Mouse (Mus musculus) midbrain, embryonic 10.5 days (tissue): ENCODE data around the gene Upf1. TPM values are rescaled to one million over a fixed set of nuclear protein-coding genes. Genes with fewer than 3 reads are reported as not detected.

Experiments used
- DNase-seq: peaks from one replicate; pipeline ENCODE4 v3.0.0-alpha.2; 2017; ENCODE audit warnings: low spot score
- H3K27ac ChIP-seq: fragments of 300-500 bp; sonication (generic); replicated peaks from 2 replicates; pipeline ENCODE4 v1.5.1; 2016; ENCODE audit warnings: mild to moderate bottlenecking
- H3K27me3 ChIP-seq: fragments of 300-500 bp; sonication (generic); 2 replicates; pipeline ENCODE4 v1.6.1; 2016; ENCODE audit warnings: low read depth, mild to moderate bottlenecking; ENCODE audit not compliant: poor library complexity, severe bottlenecking
- H3K36me3 ChIP-seq: fragments of 300-500 bp; sonication (generic); 2 replicates; pipeline ENCODE4 v1.6.1; 2016; ENCODE audit warnings: mild to moderate bottlenecking, moderate library complexity
- H3K4me1 ChIP-seq: fragments of 300-500 bp; sonication (generic); 2 replicates; pipeline ENCODE4 v1.6.1; 2016
- H3K4me3 ChIP-seq: fragments of 300-500 bp; sonication (generic); 2 replicates; pipeline ENCODE4 v1.5.1; 2016; ENCODE audit warnings: mild to moderate bottlenecking, moderate library complexity
- H3K9me3 ChIP-seq: fragments of 300-500 bp; sonication (generic); replicated peaks from 2 replicates; pipeline ENCODE4 v1.6.1; 2016; ENCODE audit warnings: mild to moderate bottlenecking
- WGBS: fragments of 180-500 bp; shearing (Covaris S2); methylation state at CpG from one replicate; pipeline ENCODE4 v1.1.7; 2016; 5-methylcytosine and 5-hydroxymethylcytosine counted together
- polyA plus RNA-seq: library from polyadenylated mRNA; unstranded; fragments of >200 nt; fragmentation: Nextera tagmentation; extraction: Ambion mirVana; gene quantifications from 2 replicates; pipeline ENCODE4 v1.2.1, GENCODE M21; 2016

Upf1 gene
- polyA plus RNA-seq, 1 experiment from 2014 or later: 16.8 TPM

- H3K27me3 ChIP-seq: no peaks in the 10 kb centered on the region
- WGBS: 34% methylated on average over 3 of the region's 3 CpGs
- DNase-seq: no peak
- H3K9me3 ChIP-seq: no peaks in the 10 kb centered on the region
- peaks cover 55% of the 10 kb centered on the region for H3K4me1 ChIP-seq
- H3K36me3 ChIP-seq: peaks cover 43% of the 10 kb centered on the region
- H3K27ac ChIP-seq: peak overlapping the region; percentile 92
- H3K4me3 ChIP-seq: peak overlapping the region; percentile 96
Observed at GRCm38 (mm10) chr8:70352000-70352384, 1.1 kb downstream of the Upf1 start.

- peaks cover 55% of the 10 kb centered on the region for H3K4me1 ChIP-seq
- H3K9me3 ChIP-seq: no peaks in the 10 kb centered on the region
- no peak for DNase-seq
- H3K4me3 ChIP-seq: peak overlapping the region; percentile 96
- H3K27me3 ChIP-seq: no peaks in the 10 kb centered on the region
- peaks cover 49% of the 10 kb centered on the region for H3K36me3 ChIP-seq
- WGBS: 71% methylated on average over 15 of the region's 15 CpGs
- peak overlapping the region; percentile 92 for H3K27ac ChIP-seq
Observed at GRCm38 (mm10) chr8:70351035-70351999, 1.8 kb downstream of the Upf1 start.

GRCm38 (mm10) chr8:70347860-70348420 is 5.1 kb downstream of the Upf1 start:
- H3K27me3 ChIP-seq: no peaks in the 10 kb centered on the region
- H3K4me3 ChIP-seq: no peak overlapping the region
- no peak overlapping the region for H3K27ac ChIP-seq
- H3K9me3 ChIP-seq: no peaks in the 10 kb centered on the region
- H3K4me1 ChIP-seq: peaks cover 46% of the 10 kb centered on the region
- peaks cover 72% of the 10 kb centered on the region for H3K36me3 ChIP-seq
- no peak for DNase-seq
- WGBS: 71% methylated on average over 1 of the region's 1 CpGs

GRCm38 (mm10) chr8:70347443-70347842 is 5.6 kb downstream of the Upf1 start:
- Histone ChIP-seq H3K4me3 (no peak overlapping the region), H3K9me3 (no peaks in the 10 kb centered on the region), H3K36me3 (peaks cover 77% of the 10 kb centered on the region), H3K27me3 (no peaks in the 10 kb centered on the region), H3K4me1 (peaks cover 46% of the 10 kb centered on the region), H3K27ac (no peak overlapping the region)
- DNase-seq: no peak
- WGBS: 94% methylated on average over 4 of the region's 4 CpGs

GRCm38 (mm10) chr8:70344279-70344678 is 8.8 kb downstream of the Upf1 start:
- Histone ChIP-seq H3K9me3 (no peaks in the 10 kb centered on the region), H3K27ac (no peak overlapping the region), H3K27me3 (no peaks in the 10 kb centered on the region), H3K4me3 (no peak overlapping the region), H3K4me1 (peaks cover 15% of the 10 kb centered on the region), H3K36me3 (peaks cover 89% of the 10 kb centered on the region)
- WGBS: 85% methylated on average over 2 of the region's 2 CpGs
- no peak for DNase-seq

GRCm38 (mm10) chr8:70343696-70344095 is 9.4 kb downstream of the Upf1 start:
- WGBS: 69% methylated on average over 6 of the region's 6 CpGs
- H3K27ac ChIP-seq: no peak overlapping the region
- H3K4me3 ChIP-seq: no peak overlapping the region
- no peaks in the 10 kb centered on the region for H3K9me3 ChIP-seq
- no peak for DNase-seq
- H3K27me3 ChIP-seq: no peaks in the 10 kb centered on the region
- H3K4me1 ChIP-seq: peaks cover 10% of the 10 kb centered on the region
- H3K36me3 ChIP-seq: peaks cover 89% of the 10 kb centered on the region

- Histone ChIP-seq H3K27ac (no peak overlapping the region), H3K36me3 (peaks cover 89% of the 10 kb centered on the region), H3K27me3 (no peaks in the 10 kb centered on the region), H3K4me3 (no peak overlapping the region), H3K9me3 (no peaks in the 10 kb centered on the region), H3K4me1 (peaks cover 3% of the 10 kb centered on the region)
- 93% methylated on average over 7 of the region's 7 CpGs for WGBS
- no peak for DNase-seq
Observed at GRCm38 (mm10) chr8:70343076-70343475, 10.0 kb downstream of the Upf1 start.

GRCm38 (mm10) chr8:70342007-70342406 is 11.1 kb downstream of the Upf1 start:
- WGBS: 96% methylated on average over 14 of the region's 14 CpGs
- H3K4me3 ChIP-seq: no peak overlapping the region
- H3K36me3 ChIP-seq: peaks cover 89% of the 10 kb centered on the region
- no peaks in the 10 kb centered on the region for H3K9me3 ChIP-seq
- DNase-seq: no peak
- no peaks in the 10 kb centered on the region for H3K4me1 ChIP-seq
- H3K27me3 ChIP-seq: no peaks in the 10 kb centered on the region
- H3K27ac ChIP-seq: no peak overlapping the region

- Histone ChIP-seq H3K36me3 (peaks cover 89% of the 10 kb centered on the region), H3K27me3 (no peaks in the 10 kb centered on the region), H3K4me1 (no peaks in the 10 kb centered on the region), H3K9me3 (no peaks in the 10 kb centered on the region), H3K4me3 (no peak overlapping the region), H3K27ac (no peak overlapping the region)
- DNase-seq: no peak
- 93% methylated on average over 7 of the region's 7 CpGs for WGBS
Observed at GRCm38 (mm10) chr8:70340659-70341058, 12.4 kb downstream of the Upf1 start.

- Histone ChIP-seq H3K36me3 (peaks cover 100% of the 10 kb centered on the region), H3K27ac (no peak overlapping the region), H3K4me3 (no peak overlapping the region), H3K9me3 (no peaks in the 10 kb centered on the region), H3K4me1 (no peaks in the 10 kb centered on the region), H3K27me3 (no peaks in the 10 kb centered on the region)
- DNase-seq: no peak
- WGBS: 94% methylated on average over 7 of the region's 7 CpGs
Observed at GRCm38 (mm10) chr8:70338931-70339330, 14.1 kb downstream of the Upf1 start.

- Histone ChIP-seq H3K27ac (no peak overlapping the region), H3K36me3 (peaks cover 74% of the 10 kb centered on the region), H3K4me3 (no peak overlapping the region), H3K4me1 (peaks cover 40% of the 10 kb centered on the region), H3K9me3 (no peaks in the 10 kb centered on the region), H3K27me3 (peaks cover 36% of the 10 kb centered on the region)
- 95% methylated on average over 6 of the region's 6 CpGs for WGBS
- DNase-seq: no peak
Observed at GRCm38 (mm10) chr8:70332878-70333202, 20.2 kb downstream of the Upf1 start.

- Histone ChIP-seq H3K27ac (0 out of 2 replicates have a peak overlapping the region, but pooled peaks have one; percentile 14), H3K4me3 (peak overlapping the region; percentile 25; the same call in 1 of the 2 replicates), H3K27me3 (peaks cover 36% of the 10 kb centered on the region), H3K9me3 (no peaks in the 10 kb centered on the region), H3K4me1 (peaks cover 40% of the 10 kb centered on the region), H3K36me3 (peaks cover 74% of the 10 kb centered on the region)
- WGBS: 24% methylated on average over 41 of the region's 41 CpGs
- DNase-seq: peak; percentile 78
Observed at GRCm38 (mm10) chr8:70332070-70332877, 20.8 kb downstream of the Upf1 start.
